Mouse (Mus musculus) retina, adult 2 months (tissue): Measurements from ENCODE around the gene Lrp1.

Source experiments
- DNase-seq: peaks from one replicate; pipeline ENCODE4 v3.0.0-alpha.2; 2012; ENCODE audit warnings: low read depth, low spot score

Gene Lrp1

GRCm38 (mm10) chr10:127521611-127522080, 99.3 kb downstream of the Lrp1 start:
- DNase-seq, result no peak

DNA sequence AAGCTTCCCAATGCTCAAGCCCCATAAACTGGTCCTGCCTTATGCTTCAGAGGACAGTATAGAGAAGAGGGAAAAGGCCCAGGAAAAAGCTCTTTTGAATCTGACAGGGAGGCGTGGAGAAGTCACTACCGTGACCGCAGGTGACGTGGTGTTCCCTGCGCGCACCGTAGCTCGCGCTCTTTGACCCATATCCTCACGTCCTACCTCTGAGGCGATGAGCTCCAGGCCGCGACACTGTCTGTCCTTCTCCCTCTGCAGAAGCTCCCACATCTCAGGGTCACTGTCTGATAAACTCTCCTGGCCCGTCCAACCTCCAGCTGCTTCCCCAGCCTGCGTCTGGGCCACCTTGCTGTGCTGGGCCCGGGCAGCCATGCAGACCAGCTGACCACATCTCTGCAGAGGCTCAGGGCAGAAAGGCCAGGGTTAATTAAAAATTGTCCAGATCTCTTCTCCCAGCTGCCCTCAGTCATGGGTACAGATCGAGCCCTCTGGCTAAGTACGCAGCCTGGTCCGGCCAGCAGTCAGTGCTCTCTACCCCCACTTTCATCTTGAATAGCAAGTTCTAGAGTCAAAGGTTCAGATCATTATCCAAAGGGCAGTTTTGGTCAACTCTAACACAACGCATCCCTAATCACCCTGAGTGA, 100.1 kb downstream of the Lrp1 start:
- no peak for DNase-seq

GRCm38 (mm10) chr10:127519903-127520713, 100.8 kb downstream of the Lrp1 start:
- no peak for DNase-seq

- no peak for DNase-seq
These were observed 101.8 kb downstream of the Lrp1 start for GRCm38 (mm10) chr10:127519041-127519701.

DNA sequence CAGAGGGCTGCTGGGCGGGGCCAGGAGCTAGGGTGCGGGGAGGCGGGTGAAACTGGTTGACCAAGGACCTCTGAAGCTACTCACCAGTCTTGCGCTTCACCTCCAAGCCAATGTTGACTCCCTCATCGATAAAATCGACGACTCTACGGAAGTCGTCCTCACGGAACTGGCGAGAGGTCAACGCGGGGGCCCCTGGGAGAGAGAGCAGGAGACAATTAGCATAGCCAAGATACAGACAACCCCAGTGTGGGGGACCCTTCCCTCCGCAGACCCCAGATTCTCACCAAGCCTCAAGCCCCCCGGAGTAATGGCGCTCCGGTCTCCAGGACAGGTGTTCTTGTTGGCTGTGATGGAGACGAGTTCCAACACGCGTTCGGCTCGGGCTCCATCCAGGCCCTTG, 103.0 kb downstream of the Lrp1 start:
- no peak for DNase-seq

DNA sequence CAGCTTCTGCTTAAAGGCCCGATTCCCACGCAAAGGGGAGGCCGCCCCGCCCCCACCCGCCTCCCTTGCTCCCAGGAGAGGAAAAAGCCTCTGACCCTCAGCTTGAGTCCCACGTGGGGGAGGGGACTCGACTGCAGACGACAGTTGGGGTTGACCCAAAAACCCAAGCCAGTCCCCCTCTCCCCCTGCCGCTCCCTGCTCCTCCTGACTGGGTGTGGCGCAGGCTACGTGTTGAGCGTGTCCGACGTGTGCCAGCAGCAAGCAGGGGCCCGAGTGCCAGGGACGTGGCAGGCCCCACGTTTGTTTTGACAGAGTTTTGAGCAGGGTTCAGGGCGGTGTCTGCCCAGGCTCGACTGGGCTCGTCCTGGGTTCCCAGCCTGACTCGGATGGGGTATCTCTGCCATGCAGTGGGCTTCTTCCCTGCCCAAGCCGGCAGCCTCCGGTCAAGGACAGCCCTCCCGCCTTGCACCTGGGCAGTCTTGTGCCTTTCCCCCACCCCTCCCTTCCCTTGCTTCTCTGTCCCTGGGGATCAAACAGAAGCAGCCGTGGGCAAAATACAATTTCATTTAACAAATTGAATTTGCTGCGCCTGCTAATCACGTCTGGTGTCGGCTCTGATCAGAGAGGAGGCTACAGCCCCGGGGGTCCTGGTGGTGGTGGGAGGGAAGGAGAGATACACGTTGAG, 104.2 kb downstream of the Lrp1 start:
- no peak for DNase-seq

DNA sequence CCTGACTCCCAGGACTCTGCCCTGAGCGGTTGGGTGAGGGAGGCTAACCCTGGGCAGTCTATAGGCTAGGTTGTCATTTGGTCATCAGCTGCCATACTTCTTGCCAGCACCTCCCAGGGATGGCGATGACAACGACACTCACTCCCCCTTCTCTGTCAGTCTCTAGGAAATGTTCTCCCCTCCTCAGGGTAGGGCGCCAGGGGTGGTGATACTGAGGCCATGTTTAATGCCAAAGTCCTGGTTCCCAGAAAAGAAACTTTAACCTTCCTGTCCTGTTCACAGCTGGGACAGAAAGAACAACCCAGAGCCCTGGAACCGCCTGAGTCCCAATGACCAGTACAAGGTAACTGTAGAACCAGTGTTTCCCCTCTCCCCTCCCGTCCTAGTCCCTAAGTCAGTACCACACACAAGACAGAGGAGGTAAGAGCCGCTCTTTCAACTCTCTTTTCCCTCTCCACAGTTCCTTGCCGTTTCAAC, 104.9 kb downstream of the Lrp1 start:
- DNase-seq, result no peak

GRCm38 (mm10) chr10:127515271-127515982, 105.5 kb downstream of the Lrp1 start:
- DNase-seq, result no peak

GRCm38 (mm10) chr10:127514764-127515163, 106.2 kb downstream of the Lrp1 start, which contains the start of gene Ndufa4l2:
Gene Ndufa4l2, plus strand, starts transcription at chr10:127514967.
- DNase-seq, result no peak

DNA sequence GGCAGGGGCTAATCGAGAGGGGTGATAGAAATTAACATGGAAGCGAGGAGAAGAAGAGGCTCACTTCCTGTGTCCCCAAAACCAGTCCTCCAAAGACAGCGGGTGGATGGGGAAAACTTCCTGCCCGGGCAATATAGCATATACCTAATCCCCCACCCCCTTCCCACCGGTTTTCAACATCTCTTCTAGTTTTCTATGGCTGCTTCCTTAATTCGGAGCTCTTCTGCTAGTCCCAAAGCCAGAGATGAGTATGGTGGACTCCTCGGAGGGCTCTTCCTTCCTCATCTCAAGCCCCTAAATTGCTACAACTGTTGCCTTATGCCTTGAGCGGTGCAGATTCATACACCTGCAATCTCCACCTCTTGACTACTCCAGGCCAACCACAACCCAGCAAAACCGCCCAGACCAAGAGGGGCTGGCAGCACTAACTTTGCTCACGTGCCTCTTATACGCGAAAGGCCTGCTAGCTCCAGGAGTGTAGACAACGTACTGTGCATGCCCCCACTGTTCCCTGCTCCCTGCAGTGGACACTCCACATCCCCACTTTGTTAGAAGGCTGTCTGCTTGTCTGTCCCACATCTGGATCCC, 106.7 kb downstream of the Lrp1 start:
- no peak for DNase-seq

DNA sequence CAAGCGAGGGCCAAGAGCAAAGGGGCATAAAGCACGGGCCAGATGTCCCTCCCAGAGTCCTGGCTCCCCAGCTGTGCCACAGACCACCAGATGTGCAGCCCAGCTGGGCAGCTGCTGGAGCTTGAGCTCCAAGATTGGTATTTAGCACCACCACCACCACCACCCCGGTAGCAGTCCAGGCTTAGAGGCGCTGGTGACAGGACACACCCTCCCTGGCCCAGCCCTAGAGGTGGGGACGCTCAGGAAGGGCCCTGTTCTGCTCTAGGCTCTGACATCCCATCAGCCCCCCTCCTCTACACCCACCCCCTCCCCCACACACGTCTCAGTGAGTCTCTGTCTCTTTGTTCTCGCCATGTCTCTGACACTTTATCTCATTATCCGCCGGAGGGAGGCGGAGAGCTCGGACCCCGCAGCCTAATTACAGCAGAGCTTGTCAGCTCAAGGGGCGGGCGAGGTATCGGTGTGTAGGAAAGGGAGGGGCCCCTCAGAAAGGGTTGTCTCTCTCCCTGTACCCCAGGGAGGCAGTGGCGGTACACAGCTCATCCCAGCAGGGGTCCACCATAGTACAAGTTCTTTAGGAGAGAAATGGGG, 107.4 kb downstream of the Lrp1 start:
- DNase-seq, result no peak

- DNase-seq, result peak; percentile 82
These were observed 108.1 kb downstream of the Lrp1 start for GRCm38 (mm10) chr10:127512813-127513212.

GRCm38 (mm10) chr10:127512307-127512666, 108.7 kb downstream of the Lrp1 start:
- no peak for DNase-seq

GRCm38 (mm10) chr10:127511634-127512306, 109.2 kb downstream of the Lrp1 start:
- no peak for DNase-seq

DNA sequence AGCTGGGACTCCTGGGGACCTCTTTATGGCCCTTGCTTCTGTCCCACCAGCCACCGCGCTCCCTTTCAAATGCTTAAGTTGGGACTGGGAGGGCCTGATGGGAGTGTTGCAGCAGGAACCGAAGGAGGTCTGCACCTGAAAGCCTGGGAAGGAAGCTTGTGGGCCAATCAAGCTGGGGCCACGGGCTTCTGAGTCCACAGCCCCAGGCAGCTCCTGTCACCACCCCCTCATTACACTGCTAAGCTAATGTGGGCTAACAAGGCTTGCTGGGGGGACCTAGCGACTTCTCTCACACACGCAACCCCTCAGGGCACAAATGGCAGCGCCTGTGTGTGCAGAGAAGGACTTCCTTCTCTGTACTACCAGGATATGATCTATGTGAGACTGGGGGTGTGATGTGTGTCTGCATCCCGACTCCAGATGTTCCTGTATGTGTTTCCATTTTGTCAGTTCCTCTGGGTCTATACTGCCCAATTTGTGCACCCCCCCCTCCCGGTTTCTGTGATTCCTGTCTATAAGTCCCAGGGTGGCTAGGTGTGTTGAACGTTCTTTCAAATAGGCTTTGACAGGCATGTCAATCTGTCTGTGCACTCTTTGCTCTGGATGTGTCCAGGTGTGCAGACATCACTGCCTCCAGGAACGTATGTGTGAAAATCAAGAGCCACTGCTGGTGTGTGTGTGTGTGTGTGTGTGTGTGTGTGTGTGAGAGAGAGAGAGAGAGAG, 109.9 kb downstream of the Lrp1 start:
- no peak for DNase-seq

- no peak for DNase-seq
These were observed 110.9 kb downstream of the Lrp1 start for GRCm38 (mm10) chr10:127509837-127510701.

GRCm38 (mm10) chr10:127509051-127509836, 111.7 kb downstream of the Lrp1 start:
- peak; percentile 86 for DNase-seq
